ENCODE assay signal across 8 mouse cellular contexts in the genomic region with DNA sequence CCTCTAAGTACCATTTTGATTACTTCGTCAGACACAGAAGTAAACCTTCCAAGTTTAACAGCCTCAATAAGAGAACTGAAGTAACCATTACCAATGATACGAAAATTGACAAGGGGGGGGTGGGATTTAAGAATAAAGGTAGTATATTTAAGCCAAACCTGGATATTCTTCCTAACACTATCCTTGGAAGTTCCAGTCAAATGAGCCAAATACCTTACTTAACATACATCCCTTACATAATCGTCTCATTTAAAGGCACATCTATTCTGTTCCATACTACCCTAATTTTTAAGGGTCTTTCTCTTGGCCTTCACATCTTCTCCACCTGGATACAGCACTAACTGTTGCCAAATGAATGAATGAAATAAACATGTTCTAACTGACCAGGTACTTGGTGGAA. TPM values are rescaled to one million over a fixed set of nuclear protein-coding genes. Genes with fewer than 3 reads are reported as not detected.
DNase-seq lines count a peak whose midpoint lies in the region; ATAC-seq lines count a peak whose summit lies in the region.
"Had no signal": no experiment of that assay in that cellular context is flagged by ENCODE, and none has a peak within 500 bp of the region (broad histone marks: within the 10 kb centered on the region; RNA-seq: fewer than 3 reads in every experiment).

No protein-coding gene starts in this region.

- DNase-seq in yolk sac, embryonic 10.5 days (ENCODE audit: low spot score), result peak; percentile 23
- DNase-seq in retina, postnatal 1 day, result no peak
- DNase-seq in left cerebral cortex, adult 9 months (ENCODE audit: low spot score in 2 of 2), result no peak

- no peak overlapping the region for H3K27ac ChIP-seq in forebrain, embryonic 13.5 days
- no peak overlapping the region for H3K27ac ChIP-seq in limb, embryonic 15.5 days

- H3K27me3 ChIP-seq in megakaryocyte, embryonic 14.5 days (replicated peaks), result peaks cover 10% of the 10 kb centered on the region
- H3K27me3 ChIP-seq in forebrain, embryonic 13.5 days, result peaks cover 20% of the 10 kb centered on the region
- no peaks in the 10 kb centered on the region for H3K27me3 ChIP-seq in limb, embryonic 15.5 days

- 40% methylated on average over 3 of the region's 3 CpGs for WGBS in forebrain, embryonic 13.5 days
- 31% methylated on average over 3 of the region's 3 CpGs for WGBS in limb, embryonic 15.5 days

- H3K36me3 ChIP-seq in megakaryocyte, embryonic 14.5 days (replicated peaks; ENCODE audit: low read length), result no peaks in the 10 kb centered on the region
- H3K36me3 ChIP-seq in forebrain, embryonic 13.5 days (ENCODE audit: poor library complexity, severe bottlenecking), result no peaks in the 10 kb centered on the region
- H3K36me3 ChIP-seq in limb, embryonic 15.5 days, result no peaks in the 10 kb centered on the region

- H3K9ac ChIP-seq in forebrain, embryonic 13.5 days, result peak overlapping the region; percentile 93
- H3K9ac ChIP-seq in limb, embryonic 15.5 days, result peak overlapping the region; percentile 74; the same call in 1 of the 2 replicates

- no peaks in the 10 kb centered on the region for H3K9me3 ChIP-seq in megakaryocyte, embryonic 14.5 days
- no peaks in the 10 kb centered on the region for H3K9me3 ChIP-seq in forebrain, embryonic 13.5 days (replicated peaks)
- no peaks in the 10 kb centered on the region for H3K9me3 ChIP-seq in limb, embryonic 15.5 days

- peak overlapping the region; percentile 95 for H3K4me3 ChIP-seq in megakaryocyte, embryonic 14.5 days (replicated peaks)
- peak overlapping the region; percentile 84 for H3K4me3 ChIP-seq in forebrain, embryonic 13.5 days
- H3K4me3 ChIP-seq in limb, embryonic 15.5 days, result peak overlapping the region; percentile 87

- peaks cover 36% of the 10 kb centered on the region for H3K4me1 ChIP-seq in megakaryocyte, embryonic 14.5 days
- peaks cover 22% of the 10 kb centered on the region for H3K4me1 ChIP-seq in forebrain, embryonic 13.5 days
- peaks cover 8% of the 10 kb centered on the region; the same call in 1 of the 2 replicates for H3K4me1 ChIP-seq in limb, embryonic 15.5 days

- no peak for ATAC-seq in megakaryocyte, adult 5-6 weeks (ENCODE audit: poor library complexity, severe bottlenecking)
- no peak for ATAC-seq in forebrain, embryonic 13.5 days
- no peak for ATAC-seq in limb, embryonic 15.5 days (ENCODE audit: insufficient number of reproducible peaks, low FRiP score, low TSS enrichment, low read depth)

- H3K4me2 ChIP-seq in forebrain, embryonic 13.5 days, result peak overlapping the region; percentile 63
- peak overlapping the region; percentile 67 for H3K4me2 ChIP-seq in limb, embryonic 15.5 days

RNA-seq across cellular contexts. Expression of a gene that starts 1.0 kb away (rescaled TPM):
- 0.76 TPM in 1 of 2 replicates, not detected in the other for polyA plus RNA-seq in megakaryocyte, embryonic 14.5 days (2012; ENCODE audit: insufficient read depth, low replicate concordance)
- total RNA-seq in megakaryocyte, adult 5-6 weeks (2015), result 19.6 TPM in 2 replicates
- 34.4 and 38.7 TPM in 2 replicates for total RNA-seq in megakaryocyte, adult 5-6 weeks (2017)
- polyA plus RNA-seq in forebrain, embryonic 13.5 days (2015; fragmentation: Nextera tagmentation; extraction: Ambion mirVana), result 35.8 TPM in 2 replicates
- polyA plus RNA-seq in limb, embryonic 15.5 days (2015; fragmentation: Nextera tagmentation; extraction: Ambion mirVana), result 14.2 and 14.8 TPM in 2 replicates

RNA-seq across cellular contexts. Expression of a gene that starts 25.5 kb away (rescaled TPM):
- polyA plus RNA-seq in megakaryocyte, embryonic 14.5 days (2012; ENCODE audit: insufficient read depth, low replicate concordance), result not detected in 2 replicates
- total RNA-seq in megakaryocyte, adult 5-6 weeks (2015), result not detected in 2 replicates
- total RNA-seq in megakaryocyte, adult 5-6 weeks (2017), result not detected in 2 replicates
- polyA plus RNA-seq in forebrain, embryonic 13.5 days (2015; fragmentation: Nextera tagmentation; extraction: Ambion mirVana), result not detected in 2 replicates
- polyA plus RNA-seq in limb, embryonic 15.5 days (2015; fragmentation: Nextera tagmentation; extraction: Ambion mirVana), result 0.10 TPM in 1 of 2 replicates, not detected in the other
- polyA plus RNA-seq: large intestine, adult 2 months had no signal
